Mouse (Mus musculus) E14TG2a.4 (cell line): ENCODE results near the gene Stk26.

Experiments
- H3K27me3 ChIP-seq: 2 replicates; pipeline ENCODE4 v1.6.1; 2014; ENCODE audit warnings: low read length, control low read depth; ENCODE audit not compliant: insufficient read depth
- H3K36me3 ChIP-seq: 2 replicates; pipeline ENCODE4 v1.6.1; 2014; ENCODE audit warnings: low read length, control low read depth; ENCODE audit not compliant: insufficient read depth
- H3K4me1 ChIP-seq: replicated peaks from 2 replicates; pipeline ENCODE4 v1.6.1; 2014; ENCODE audit warnings: low read depth, low read length, control low read depth
- H3K4me3 ChIP-seq: replicated peaks from 2 replicates; pipeline ENCODE4 v1.5.1; 2014; ENCODE audit warnings: mild to moderate bottlenecking, low read length
- H3K9me3 ChIP-seq: 2 replicates; pipeline ENCODE4 v1.6.1; 2014; ENCODE audit warnings: low read length, control low read depth
- CTCF ChIP-seq: conservative IDR thresholded peaks from 2 replicates; pipeline ENCODE4 v1.5.1; 2014; ENCODE audit warnings: low read length
- NANOG ChIP-seq: IDR thresholded peaks from 2 replicates; pipeline ENCODE4 v1.6.1; 2014; ENCODE audit warnings: borderline replicate concordance, low read length, mixed read lengths
- POU5F1 ChIP-seq: IDR thresholded peaks from 2 replicates; pipeline ENCODE4 v1.6.1; 2014; ENCODE audit warnings: low read length, borderline replicate concordance

The Stk26 gene

DNA sequence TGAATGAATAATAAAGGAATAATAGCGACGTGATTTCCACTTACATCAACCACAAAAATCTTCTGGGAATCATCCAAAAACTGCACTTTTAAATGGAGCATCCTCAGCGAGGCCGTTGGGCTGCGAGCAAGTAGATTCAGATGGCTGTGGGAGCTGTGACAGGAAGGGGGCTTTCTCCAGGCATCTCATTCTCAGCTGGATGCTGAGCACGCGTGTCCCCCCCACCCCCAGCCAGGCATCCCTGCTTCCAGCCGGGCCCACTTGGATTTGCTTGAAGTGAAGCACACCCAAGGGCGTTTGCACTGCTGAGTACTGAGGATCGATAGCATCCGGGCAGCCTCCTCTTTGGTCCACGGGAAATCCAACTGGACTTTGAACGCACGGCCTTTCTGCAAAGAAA lies 101.8 kb downstream of the Stk26 start, which contains the start of gene Frmd7:
Gene Frmd7, minus strand, starts transcription at position 101 of the 400 bp plus-strand sequence.
- H3K4me3 ChIP-seq = no peak within 1 kb of the TSS
- no peaks in the 10 kb centered on the region for H3K4me1 ChIP-seq
- H3K36me3 ChIP-seq = no peaks in the 10 kb centered on the region
- H3K9me3 ChIP-seq = no peaks in the 10 kb centered on the region
- no peaks in the 10 kb centered on the region for H3K27me3 ChIP-seq
- TF ChIP-seq POU5F1 (no peak), NANOG (no peak), CTCF (no peak)
